Comparison of ENCODE assay signal across 8 mouse cellular contexts in the genomic region with DNA sequence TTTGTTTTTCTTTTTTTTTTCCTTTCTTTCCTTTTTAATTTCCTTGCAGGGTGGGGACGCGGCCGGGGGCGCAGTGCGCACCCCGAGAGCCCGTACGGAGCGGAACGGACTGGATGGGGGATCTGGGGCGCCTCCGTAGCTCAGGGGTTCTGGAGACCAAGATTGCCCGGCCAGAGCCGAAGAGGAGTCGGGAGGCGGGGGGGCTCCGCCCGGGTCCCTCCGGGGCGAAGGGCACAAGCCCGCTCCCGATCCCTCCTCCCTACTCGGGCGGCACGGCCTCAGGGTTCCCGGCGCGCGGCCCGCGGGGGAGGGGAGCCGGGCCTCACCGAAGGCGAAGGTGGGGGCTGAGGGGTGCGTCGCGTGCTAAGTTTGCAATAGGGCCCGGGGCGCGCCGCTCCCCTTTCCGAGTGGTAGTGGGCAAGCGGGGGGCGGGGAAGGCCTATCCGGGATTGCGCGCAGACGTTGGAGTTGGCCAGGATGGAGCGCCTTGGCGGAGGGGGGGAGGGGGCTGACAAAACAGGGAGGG. TPM values are rescaled to one million over a fixed set of nuclear protein-coding genes. Genes with fewer than 3 reads are reported as not detected.
DNase-seq lines count a peak whose midpoint lies in the region; ATAC-seq and TF ChIP-seq lines count a peak whose summit lies in the region.

No protein-coding gene starts in this region.

- peak overlapping the region; percentile 94 for H3K4me2 ChIP-seq in hindbrain, embryonic 13.5 days
- peak overlapping the region; percentile 100 for H3K4me2 ChIP-seq in limb, embryonic 12.5 days
- H3K4me2 ChIP-seq in myocyte (ENCODE audit: low read depth): peak overlapping the region; percentile 85
- peak overlapping the region; percentile 98 for H3K4me2 ChIP-seq in stomach, embryonic 16.5 days (ENCODE audit: low read depth, low read length)

- DNase-seq in left cerebral cortex, adult 2 months (ENCODE audit: extremely low spot score in 1 of 2, low spot score in 2 of 2): peak; percentile 72 to 84
- DNase-seq in left cerebral cortex, postnatal 10 days (ENCODE audit: extremely low spot score in 1 of 2, low spot score in 2 of 2): no peak
- DNase-seq in c-Kit-positive CD71-positive TER-119-positive erythroid progenitor cells, embryonic 14.5 days (ENCODE audit: low spot score): peak; percentile 72
- peak; percentile 69 to 70 for DNase-seq in frontal cortex, postnatal 25 days (ENCODE audit: low spot score in 2 of 2)

- WGBS in hindbrain, embryonic 13.5 days: under 1% methylated on average over 49 of the region's 50 CpGs
- WGBS in limb, embryonic 12.5 days: under 1% methylated on average over 49 of the region's 50 CpGs
- WGBS in stomach, embryonic 16.5 days: under 1% methylated on average over 45 of the region's 50 CpGs

- intact Hi-C loops in left cerebral cortex, adult 2 months (cut with DNase I): loop anchor here (2.0 kb wide), 1 partner anchor 32 kb away; no protein-coding TSS in a partner anchor
- intact Hi-C loops in left cerebral cortex, postnatal 10 days (cut with DNase I): no loop called here

- H3K27me3 ChIP-seq in hindbrain, embryonic 13.5 days: peaks cover 42% of the 10 kb centered on the region
- H3K27me3 ChIP-seq in limb, embryonic 12.5 days: peaks cover 39% of the 10 kb centered on the region
- H3K27me3 ChIP-seq in myocyte (ENCODE audit: control insufficient read depth, insufficient read depth, insufficient read length): no peaks in the 10 kb centered on the region
- H3K27me3 ChIP-seq in stomach, embryonic 16.5 days (ENCODE audit: control insufficient read depth, insufficient read depth, low read length): no peaks in the 10 kb centered on the region; the same call in 1 of the 2 replicates

- H3K4me3 ChIP-seq in left cerebral cortex, adult 2 months: peak overlapping the region; percentile 61
- H3K4me3 ChIP-seq in hindbrain, embryonic 13.5 days: peak overlapping the region; percentile 85
- H3K4me3 ChIP-seq in limb, embryonic 12.5 days (replicated peaks): peak overlapping the region; percentile 84
- peak overlapping the region; percentile 94 for H3K4me3 ChIP-seq in myocyte
- peak overlapping the region; percentile 96 for H3K4me3 ChIP-seq in stomach, embryonic 16.5 days (replicated peaks; ENCODE audit: low read length)

- peaks cover 49% of the 10 kb centered on the region for H3K4me1 ChIP-seq in hindbrain, embryonic 13.5 days (replicated peaks)
- H3K4me1 ChIP-seq in limb, embryonic 12.5 days (replicated peaks): peaks cover 57% of the 10 kb centered on the region
- H3K4me1 ChIP-seq in stomach, embryonic 16.5 days (ENCODE audit: control insufficient read depth, insufficient read depth, low read length): peaks cover 52% of the 10 kb centered on the region

- ATAC-seq in hindbrain, embryonic 13.5 days (ENCODE audit: low FRiP score): peak; percentile 55
- peak; percentile 58 for ATAC-seq in limb, embryonic 12.5 days (ENCODE audit: insufficient number of reproducible peaks, insufficient read depth, low FRiP score, low TSS enrichment, low read depth)
- ATAC-seq in stomach, embryonic 16.5 days (ENCODE audit: insufficient read depth, low FRiP score): peak; percentile 7

- H3K9ac ChIP-seq in hindbrain, embryonic 13.5 days: peak overlapping the region; percentile 97
- H3K9ac ChIP-seq in limb, embryonic 12.5 days (replicated peaks): peak overlapping the region; percentile 90
- peak overlapping the region; percentile 99 for H3K9ac ChIP-seq in stomach, embryonic 16.5 days (ENCODE audit: low read length)

- TF ChIP-seq POLR2A in myocyte (IDR thresholded peaks at IDR 0.05; ENCODE audit: insufficient read length, low read depth): peak; percentile 31

- peak overlapping the region; percentile 96 for H3K27ac ChIP-seq in left cerebral cortex, adult 2 months
- peak overlapping the region; percentile 98 for H3K27ac ChIP-seq in hindbrain, embryonic 13.5 days
- peak overlapping the region; percentile 99 for H3K27ac ChIP-seq in limb, embryonic 12.5 days
- peak overlapping the region; percentile 100 for H3K27ac ChIP-seq in stomach, embryonic 16.5 days (ENCODE audit: low read length)

- H3K36me3 ChIP-seq in hindbrain, embryonic 13.5 days: no peaks in the 10 kb centered on the region
- H3K36me3 ChIP-seq in limb, embryonic 12.5 days: peaks cover 4% of the 10 kb centered on the region; the same call in 1 of the 2 replicates
- H3K36me3 ChIP-seq in myocyte (ENCODE audit: control insufficient read depth, insufficient read depth): no peaks in the 10 kb centered on the region
- H3K36me3 ChIP-seq in stomach, embryonic 16.5 days (ENCODE audit: control insufficient read depth, insufficient read depth, low read length): no peaks in the 10 kb centered on the region; the same call in 1 of the 2 replicates

- peak overlapping the region; percentile 73 for H3ac ChIP-seq in myocyte (ENCODE audit: control insufficient read depth, insufficient read length)

- no peaks in the 10 kb centered on the region for H3K9me3 ChIP-seq in hindbrain, embryonic 13.5 days
- no peaks in the 10 kb centered on the region for H3K9me3 ChIP-seq in limb, embryonic 12.5 days
- H3K9me3 ChIP-seq in stomach, embryonic 16.5 days (replicated peaks; ENCODE audit: control insufficient read depth, low read length): no peaks in the 10 kb centered on the region

- peaks cover 40% of the 10 kb centered on the region for H3K79me2 ChIP-seq in myocyte (ENCODE audit: control insufficient read depth, insufficient read depth)

- no peak for TF ChIP-seq CTCF in left cerebral cortex, adult 2 months (IDR thresholded peaks at IDR 0.05)

TF ChIP-seq in myocyte, 11 proteins besides CTCF, POLR2A, EP300 and RAD21:
- no peak for TF ChIP-seq TCF12 (IDR thresholded peaks at IDR 0.05; ENCODE audit: insufficient read depth, poor library complexity, severe bottlenecking)
- no peak for TF ChIP-seq TCF3 (IDR thresholded peaks at IDR 0.05; ENCODE audit: insufficient read length, low read depth)
- TF ChIP-seq MYOG (IDR thresholded peaks at IDR 0.05; ENCODE audit: control insufficient read depth in 1 of 3, insufficient read depth in 1 of 3, insufficient read length in 2 of 3, low read depth in 2 of 3): peak in 1 of 3 experiments; percentile 19
- no peak for TF ChIP-seq MAX (IDR thresholded peaks at IDR 0.05; ENCODE audit: low read depth)
- TF ChIP-seq SRF (IDR thresholded peaks at IDR 0.05; ENCODE audit: control insufficient read depth, insufficient read length, low read depth): no peak
- TF ChIP-seq MYOD1 (IDR thresholded peaks at IDR 0.05; ENCODE audit: control insufficient read depth in 1 of 3, insufficient read length in 2 of 3, low read depth in 2 of 3): no peak
- no peak for TF ChIP-seq POLR2AphosphoS2 (IDR thresholded peaks at IDR 0.05; ENCODE audit: insufficient read length, low read depth)
- TF ChIP-seq REST (IDR thresholded peaks at IDR 0.05; ENCODE audit: insufficient read depth, insufficient read length): no peak
TF ChIP-seq in myocyte: peak in this region for 1.

RNA-seq across cellular contexts. Expression of gene Zbtb7a, which starts 1.7 kb away (rescaled TPM):
- total RNA-seq in left cerebral cortex, adult 2 months (2021): 100 to 1,000 TPM; 130 to 132 TPM
- total RNA-seq in left cerebral cortex, postnatal 10 days (2021): 10 to 100 TPM; 38.7 to 42.6 TPM
- 13.2 and 13.5 TPM in 2 replicates for polyA plus RNA-seq in hindbrain, embryonic 13.5 days (2015; fragmentation: Nextera tagmentation; extraction: Ambion mirVana)
- 19.0 and 19.7 TPM in 2 replicates for polyA plus RNA-seq in limb, embryonic 12.5 days (2016; fragmentation: Nextera tagmentation; extraction: Ambion mirVana)
- polyA plus RNA-seq in myocyte (2012; fragmentation: generic; extraction: Trizol): 26.1 TPM
- polyA plus RNA-seq in stomach, embryonic 16.5 days (2015; fragmentation: Nextera tagmentation; extraction: Ambion mirVana): 36.6 and 47.4 TPM in 2 replicates

RNA-seq across cellular contexts. Expression of gene Pias4, which starts 31.0 kb away (rescaled TPM):
- total RNA-seq in left cerebral cortex, adult 2 months (2021): 10 to 100 TPM; 26.7 to 32.0 TPM
- total RNA-seq in left cerebral cortex, postnatal 10 days (2021): 10 to 100 TPM; 24.3 to 25.8 TPM
- polyA plus RNA-seq in hindbrain, embryonic 13.5 days (2015; fragmentation: Nextera tagmentation; extraction: Ambion mirVana): 58.4 and 62.3 TPM in 2 replicates
- 57.7 and 62.1 TPM in 2 replicates for polyA plus RNA-seq in limb, embryonic 12.5 days (2016; fragmentation: Nextera tagmentation; extraction: Ambion mirVana)
- polyA plus RNA-seq in myocyte (2012; fragmentation: generic; extraction: Trizol): 43.2 TPM
- polyA plus RNA-seq in stomach, embryonic 16.5 days (2015; fragmentation: Nextera tagmentation; extraction: Ambion mirVana): 34.8 and 35.8 TPM in 2 replicates

RNA-seq across cellular contexts. Expression of gene Map2k2, which starts 31.1 kb away (rescaled TPM):
- total RNA-seq in left cerebral cortex, adult 2 months (2021): 100 to 1,000 TPM; 136 to 150 TPM
- total RNA-seq in left cerebral cortex, postnatal 10 days (2021): 100 to 1,000 TPM; 127 to 130 TPM
- polyA plus RNA-seq in hindbrain, embryonic 13.5 days (2015; fragmentation: Nextera tagmentation; extraction: Ambion mirVana): 224 and 227 TPM in 2 replicates
- 220 and 229 TPM in 2 replicates for polyA plus RNA-seq in limb, embryonic 12.5 days (2016; fragmentation: Nextera tagmentation; extraction: Ambion mirVana)
- polyA plus RNA-seq in myocyte (2012; fragmentation: generic; extraction: Trizol): 126 TPM
- polyA plus RNA-seq in stomach, embryonic 16.5 days (2015; fragmentation: Nextera tagmentation; extraction: Ambion mirVana): 143 and 145 TPM in 2 replicates

RNA-seq across cellular contexts. Expression of gene Creb3l3, which starts 38.1 kb away (rescaled TPM):
- under 1 TPM; 0.25 to 0.33 TPM for total RNA-seq in left cerebral cortex, adult 2 months (2021)
- under 1 TPM; 0.28 to 0.30 TPM for total RNA-seq in left cerebral cortex, postnatal 10 days (2021)
- 0.26 and 0.41 TPM in 2 replicates for polyA plus RNA-seq in hindbrain, embryonic 13.5 days (2015; fragmentation: Nextera tagmentation; extraction: Ambion mirVana)
- 0.45 and 0.61 TPM in 2 replicates for polyA plus RNA-seq in limb, embryonic 12.5 days (2016; fragmentation: Nextera tagmentation; extraction: Ambion mirVana)
- polyA plus RNA-seq in myocyte (2012; fragmentation: generic; extraction: Trizol): 0.14 TPM
- 14.5 and 18.9 TPM in 2 replicates for polyA plus RNA-seq in stomach, embryonic 16.5 days (2015; fragmentation: Nextera tagmentation; extraction: Ambion mirVana)

RNA-seq across cellular contexts. Expression of gene Eef2, which starts 39.7 kb away (rescaled TPM):
- 100 to 1,000 TPM; 884 to 901 TPM for total RNA-seq in left cerebral cortex, adult 2 months (2021)
- 1,000 to 10,000 TPM; 1,077 to 1,083 TPM for total RNA-seq in left cerebral cortex, postnatal 10 days (2021)
- polyA plus RNA-seq in hindbrain, embryonic 13.5 days (2015; fragmentation: Nextera tagmentation; extraction: Ambion mirVana): 561 and 576 TPM in 2 replicates
- polyA plus RNA-seq in limb, embryonic 12.5 days (2016; fragmentation: Nextera tagmentation; extraction: Ambion mirVana): 524 and 544 TPM in 2 replicates
- polyA plus RNA-seq in myocyte (2012; fragmentation: generic; extraction: Trizol): 3,891 TPM
- polyA plus RNA-seq in stomach, embryonic 16.5 days (2015; fragmentation: Nextera tagmentation; extraction: Ambion mirVana): 533 and 575 TPM in 2 replicates

Comparison
In these comparisons a context has a peak if more than half of its experiments do, and no peak if none do; other contexts are left out.
1. DNase-seq: peak in left cerebral cortex, adult 2 months (2 of 2), c-Kit-positive CD71-positive TER-119-positive erythroid progenitor cells, embryonic 14.5 days (single experiment) and frontal cortex, postnatal 25 days (2 of 2); none in left cerebral cortex, postnatal 10 days (0 of 2).
2. ATAC-seq: peak in every context shown above with its lines; median percentile 58 in limb, embryonic 12.5 days; 55 in hindbrain, embryonic 13.5 days; 7 in stomach, embryonic 16.5 days.
3. Peak in every context shown above with its lines, with median percentiles within 50 percentile points of each other: H3K27ac ChIP-seq, H3K4me3 ChIP-seq, H3K4me2 ChIP-seq and H3K9ac ChIP-seq.